In the genomic region with DNA sequence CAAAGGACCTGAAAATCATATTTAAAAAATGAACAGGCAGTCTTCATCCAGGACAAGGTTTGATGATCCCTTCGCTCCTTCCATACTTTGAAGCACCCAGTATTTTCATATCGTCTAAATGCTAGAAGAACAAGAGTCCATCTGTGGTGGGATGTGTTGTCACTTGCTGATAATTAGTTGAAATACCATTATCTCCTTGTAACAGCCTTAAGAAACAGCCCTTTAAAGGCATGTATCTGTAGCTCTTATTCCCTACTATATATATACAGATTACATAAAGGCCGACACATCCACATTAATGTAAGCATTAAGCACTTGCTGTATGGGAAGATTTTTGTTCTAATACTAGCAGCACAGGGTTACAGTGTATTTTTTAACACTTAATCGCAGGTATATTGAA, we compare ENCODE assay signal across 2 mouse cellular contexts. TPM values are rescaled to one million over a fixed set of nuclear protein-coding genes. Genes with fewer than 3 reads are reported as not detected.
"Had no signal": no experiment of that assay in that cellular context is flagged by ENCODE, and none has a peak within 500 bp of the region (broad histone marks: within the 10 kb centered on the region; RNA-seq: fewer than 3 reads in every experiment).

No protein-coding gene starts in this region.

RNA-seq across cellular contexts. Expression of a gene that starts 5.2 kb away (rescaled TPM):
- total RNA-seq: monocyte, adult 5-6 weeks had no signal

RNA-seq across cellular contexts. Expression of a gene that starts 33.2 kb away (rescaled TPM):
- total RNA-seq: neutrophil, adult 5-6 weeks had no signal
